Mouse (Mus musculus): Measurements from ENCODE around the gene Sav1. TPM values are rescaled to one million over a fixed set of nuclear protein-coding genes. Genes with fewer than 3 reads are reported as not detected.

Sav1 gene
- total and polyA plus RNA-seq, 2 experiments from 2014 or later = 4.0 to 35.5 TPM

DNA sequence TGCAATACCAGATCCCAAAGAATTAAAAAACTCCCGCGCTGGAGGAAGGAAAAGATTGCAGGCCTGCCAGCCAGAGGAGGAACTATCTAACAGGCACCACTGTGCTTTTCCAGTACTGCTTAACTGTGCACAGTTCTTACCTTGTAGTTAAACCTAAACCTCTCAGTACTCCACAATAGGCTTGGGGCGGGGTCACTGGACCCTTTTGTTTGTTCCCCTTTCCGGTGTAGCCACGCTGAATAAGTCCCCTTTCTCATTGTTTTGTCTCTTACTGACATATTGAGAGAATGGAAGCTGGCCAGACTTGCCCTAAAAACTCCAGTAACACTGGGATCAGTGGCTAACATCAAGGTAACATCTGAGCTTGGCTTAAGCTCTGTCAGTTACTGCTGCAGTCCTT, 49.1 kb downstream of the Sav1 start:
- Histone ChIP-seq H3K9ac (replicated peaks; ENCODE audit: low read depth, low read length) (no peak overlapping the region), H3K9me3 (replicated peaks; ENCODE audit: control insufficient read depth, low read length) (no peaks in the 10 kb centered on the region), H3K36me3 (replicated peaks; ENCODE audit: control insufficient read depth, insufficient read depth, low read length) (peaks cover 6% of the 10 kb centered on the region; the same call in 1 of the 2 replicates), H3K27ac (ENCODE audit: low read depth) (no peak overlapping the region), H3K4me2 (ENCODE audit: low read depth, low read length) (no peak overlapping the region), H3K4me3 (ENCODE audit: low read depth, low read length) (no peak overlapping the region), H3K27me3 (ENCODE audit: control insufficient read depth, insufficient read depth, low read length) (no peaks in the 10 kb centered on the region), H3K4me1 (ENCODE audit: control insufficient read depth, insufficient read depth) (peaks cover 5% of the 10 kb centered on the region; the same call in 1 of the 2 replicates)
- 79% methylated on average over 5 of the region's 5 CpGs for WGBS
- TF ChIP-seq EP300 (IDR thresholded peaks at IDR 0.05; ENCODE audit: low read depth) = no peak
- TF ChIP-seq CTCF (IDR thresholded peaks at IDR 0.05; ENCODE audit: low read depth) = no peak
- no peak for DNase-seq (ENCODE audit: low spot score)
- no peak for ATAC-seq (ENCODE audit: insufficient read depth, low read depth)

DNA sequence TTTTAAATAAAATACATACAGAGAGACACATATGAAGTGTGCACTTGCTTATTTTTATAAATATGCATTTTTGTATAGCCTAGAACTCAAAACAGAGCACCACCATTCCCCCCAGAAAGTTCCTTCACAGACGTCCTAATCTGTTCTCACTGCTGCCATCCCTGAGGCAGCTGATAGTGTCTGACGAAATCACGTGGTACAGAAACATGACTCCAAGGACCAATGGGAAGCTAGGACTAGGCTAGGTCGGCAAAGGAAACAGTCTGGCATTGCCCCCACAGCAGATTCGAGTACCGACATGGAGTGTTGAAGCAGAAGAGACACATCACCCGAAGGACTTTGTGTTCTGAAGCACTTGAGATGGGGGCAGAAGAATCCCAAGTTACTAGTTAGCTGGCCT, 60.1 kb downstream of the Sav1 start:
- Histone ChIP-seq H3K27me3 (ENCODE audit: control insufficient read depth, insufficient read depth, low read length) (no peaks in the 10 kb centered on the region), H3K4me2 (ENCODE audit: low read depth, low read length) (no peak overlapping the region), H3K9me3 (replicated peaks; ENCODE audit: control insufficient read depth, low read length) (no peaks in the 10 kb centered on the region), H3K4me1 (ENCODE audit: control insufficient read depth, insufficient read depth) (no peaks in the 10 kb centered on the region), H3K4me3 (ENCODE audit: low read depth, low read length) (no peak overlapping the region), H3K36me3 (replicated peaks; ENCODE audit: control insufficient read depth, insufficient read depth, low read length) (no peaks in the 10 kb centered on the region), H3K9ac (replicated peaks; ENCODE audit: low read depth, low read length) (no peak overlapping the region), H3K27ac (ENCODE audit: low read depth) (no peak overlapping the region)
- no peak for DNase-seq (ENCODE audit: low spot score)
- no peak for ATAC-seq (ENCODE audit: insufficient read depth, low read depth)
- TF ChIP-seq CTCF (IDR thresholded peaks at IDR 0.05; ENCODE audit: low read depth) = no peak
- TF ChIP-seq EP300 (IDR thresholded peaks at IDR 0.05; ENCODE audit: low read depth) = no peak
- 31% methylated on average over 7 of the region's 7 CpGs for WGBS

DNA sequence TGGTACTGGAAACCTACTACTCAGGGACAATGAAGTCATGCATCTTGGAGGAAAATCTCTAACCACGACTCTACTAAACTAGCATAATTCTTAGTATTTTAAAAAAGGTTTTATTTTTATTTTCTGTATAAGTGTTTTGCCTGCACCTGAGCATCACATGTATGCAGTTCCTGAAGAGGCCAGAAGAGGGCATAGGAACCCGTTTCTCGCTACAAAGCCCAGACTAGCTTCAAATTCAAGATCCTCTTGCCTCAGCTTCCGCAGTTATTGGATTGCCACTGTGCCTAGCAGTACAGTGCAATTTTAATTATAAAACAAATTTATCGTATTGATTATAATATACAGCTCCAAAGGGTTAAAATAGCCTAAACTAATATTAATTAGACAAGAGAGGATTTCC, 62.8 kb downstream of the Sav1 start:
- H3K4me2 ChIP-seq (ENCODE audit: low read depth, low read length) = no peak overlapping the region
- DNase-seq (ENCODE audit: low spot score) (peak; percentile 37), ATAC-seq (ENCODE audit: insufficient read depth, low read depth) (no peak)
- H3K4me1 ChIP-seq (ENCODE audit: control insufficient read depth, insufficient read depth) = no peaks in the 10 kb centered on the region
- no peaks in the 10 kb centered on the region for H3K36me3 ChIP-seq (replicated peaks; ENCODE audit: control insufficient read depth, insufficient read depth, low read length)
- WGBS = 15% methylated on average over 5 of the region's 5 CpGs
- no peak overlapping the region for H3K4me3 ChIP-seq (ENCODE audit: low read depth, low read length)
- H3K27ac ChIP-seq (ENCODE audit: low read depth) = no peak overlapping the region
- no peaks in the 10 kb centered on the region for H3K27me3 ChIP-seq (ENCODE audit: control insufficient read depth, insufficient read depth, low read length)
- H3K9me3 ChIP-seq (replicated peaks; ENCODE audit: control insufficient read depth, low read length) = no peaks in the 10 kb centered on the region
- no peak overlapping the region for H3K9ac ChIP-seq (replicated peaks; ENCODE audit: low read depth, low read length)
- no peak for TF ChIP-seq EP300 (IDR thresholded peaks at IDR 0.05; ENCODE audit: low read depth)
- peak; percentile 70 for TF ChIP-seq CTCF (IDR thresholded peaks at IDR 0.05; ENCODE audit: low read depth)

DNA sequence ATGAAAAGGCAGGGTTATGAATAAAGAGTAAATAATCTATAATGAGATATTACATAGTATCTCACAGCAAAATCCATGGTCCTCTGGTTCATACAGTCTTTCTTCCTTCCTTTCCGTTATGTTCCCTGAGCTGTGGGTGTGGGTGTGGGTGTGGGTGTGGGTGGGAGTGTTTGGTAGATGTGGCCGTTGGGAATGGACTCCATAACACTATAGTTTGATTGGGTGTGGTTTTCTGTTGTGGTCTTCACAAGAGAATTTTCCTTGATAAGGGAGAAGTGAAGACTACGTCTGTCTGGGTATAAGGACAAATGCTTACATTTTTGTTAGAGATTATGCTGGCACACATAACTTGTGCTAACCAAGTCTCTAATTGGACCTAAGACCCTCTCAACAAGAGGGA, 63.2 kb downstream of the Sav1 start:
- TF ChIP-seq CTCF (IDR thresholded peaks at IDR 0.05; ENCODE audit: low read depth) = no peak
- TF ChIP-seq EP300 (IDR thresholded peaks at IDR 0.05; ENCODE audit: low read depth) = no peak
- ATAC-seq (ENCODE audit: insufficient read depth, low read depth) (no peak), DNase-seq (ENCODE audit: low spot score) (no peak)

DNA sequence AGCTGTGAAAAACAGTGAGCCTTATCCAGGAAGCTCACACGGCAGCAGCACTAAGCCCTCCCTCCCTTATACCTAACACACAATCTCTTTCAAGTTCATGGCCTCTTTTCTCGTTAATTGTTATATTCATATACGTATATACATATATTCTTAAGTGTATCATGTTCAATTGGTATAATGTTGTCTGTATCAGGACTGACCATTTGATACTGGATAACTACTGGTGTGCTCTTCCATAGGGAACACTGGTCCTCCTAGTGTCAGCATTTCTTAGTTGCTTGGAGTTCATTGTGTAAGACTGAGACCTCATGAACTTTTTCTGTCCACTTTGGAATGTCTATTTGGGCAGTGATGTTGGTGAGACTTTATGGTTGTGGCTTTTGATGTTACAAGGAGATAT, 63.7 kb downstream of the Sav1 start:
- TF ChIP-seq EP300 (IDR thresholded peaks at IDR 0.05; ENCODE audit: low read depth) = no peak
- Histone ChIP-seq H3K27ac (ENCODE audit: low read depth) (no peak overlapping the region), H3K27me3 (ENCODE audit: control insufficient read depth, insufficient read depth, low read length) (no peaks in the 10 kb centered on the region), H3K4me1 (ENCODE audit: control insufficient read depth, insufficient read depth) (no peaks in the 10 kb centered on the region), H3K36me3 (replicated peaks; ENCODE audit: control insufficient read depth, insufficient read depth, low read length) (no peaks in the 10 kb centered on the region), H3K9ac (replicated peaks; ENCODE audit: low read depth, low read length) (no peak overlapping the region), H3K9me3 (replicated peaks; ENCODE audit: control insufficient read depth, low read length) (no peaks in the 10 kb centered on the region), H3K4me2 (ENCODE audit: low read depth, low read length) (no peak overlapping the region), H3K4me3 (ENCODE audit: low read depth, low read length) (no peak overlapping the region)
- ATAC-seq (ENCODE audit: insufficient read depth, low read depth) (no peak), DNase-seq (ENCODE audit: low spot score) (no peak)
- 84% methylated on average over 3 of the region's 3 CpGs for WGBS

More for the DNA sequence above, 63.2 kb downstream of the Sav1 start:
- no peak overlapping the region for H3K4me3 ChIP-seq (ENCODE audit: low read depth, low read length)
- no peak overlapping the region for H3K27ac ChIP-seq (ENCODE audit: low read depth)
- WGBS = 59% methylated on average over 3 of the region's 3 CpGs
- H3K4me1 ChIP-seq (ENCODE audit: control insufficient read depth, insufficient read depth) = no peaks in the 10 kb centered on the region
- no peak overlapping the region for H3K9ac ChIP-seq (replicated peaks; ENCODE audit: low read depth, low read length)
- no peaks in the 10 kb centered on the region for H3K36me3 ChIP-seq (replicated peaks; ENCODE audit: control insufficient read depth, insufficient read depth, low read length)
- no peak overlapping the region for H3K4me2 ChIP-seq (ENCODE audit: low read depth, low read length)
- no peaks in the 10 kb centered on the region for H3K9me3 ChIP-seq (replicated peaks; ENCODE audit: control insufficient read depth, low read length)
- H3K27me3 ChIP-seq (ENCODE audit: control insufficient read depth, insufficient read depth, low read length) = no peaks in the 10 kb centered on the region

DNA sequence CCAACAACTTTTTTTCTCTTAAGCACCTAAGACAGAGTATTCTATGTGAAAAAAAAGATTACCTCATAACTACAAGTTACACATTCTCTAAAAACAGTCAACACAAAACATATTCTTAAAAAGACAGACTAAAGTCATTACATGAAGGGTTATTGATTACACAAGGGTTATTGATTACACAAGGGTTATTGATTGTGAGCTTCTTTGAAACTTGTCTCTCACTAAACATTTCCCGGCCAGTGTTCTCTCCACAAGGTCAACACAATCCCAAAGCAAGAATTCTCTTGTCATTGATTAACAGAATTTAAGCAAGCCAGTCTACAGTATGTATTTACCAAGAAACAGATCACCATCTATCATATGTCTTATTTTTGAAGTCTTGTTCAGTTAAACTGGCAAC, 64.7 kb downstream of the Sav1 start:
- ATAC-seq (ENCODE audit: insufficient read depth, low read depth) = no peak
- Histone ChIP-seq H3K36me3 (replicated peaks; ENCODE audit: control insufficient read depth, insufficient read depth, low read length) (no peaks in the 10 kb centered on the region), H3K9me3 (replicated peaks; ENCODE audit: control insufficient read depth, low read length) (no peaks in the 10 kb centered on the region)

More for the DNA sequence above, 64.7 kb downstream of the Sav1 start:
- no peak overlapping the region for H3K4me2 ChIP-seq (ENCODE audit: low read depth, low read length)
- TF ChIP-seq CTCF (IDR thresholded peaks at IDR 0.05; ENCODE audit: low read depth) (no peak), EP300 (IDR thresholded peaks at IDR 0.05; ENCODE audit: low read depth) (no peak)
- no peaks in the 10 kb centered on the region for H3K27me3 ChIP-seq (ENCODE audit: control insufficient read depth, insufficient read depth, low read length)
- no peak overlapping the region for H3K4me3 ChIP-seq (ENCODE audit: low read depth, low read length)
- WGBS = 83% methylated on average over 1 of the region's 1 CpGs
- no peak overlapping the region for H3K27ac ChIP-seq (ENCODE audit: low read depth)
- H3K4me1 ChIP-seq (ENCODE audit: control insufficient read depth, insufficient read depth) = no peaks in the 10 kb centered on the region
- no peak for DNase-seq (ENCODE audit: low spot score)
- no peak overlapping the region for H3K9ac ChIP-seq (replicated peaks; ENCODE audit: low read depth, low read length)
